Mouse (Mus musculus) midbrain, embryonic 16.5 days (tissue): ENCODE measurements around the gene Gstm7. TPM values are rescaled to one million over a fixed set of nuclear protein-coding genes. Genes with fewer than 3 reads are reported as not detected.

Source experiments
- ATAC-seq: fragments of 200-750 bp; cut with Nextera tagmentation; 2 replicates; pipeline ENCODE4 v1.8.0; 2017; ENCODE audit warnings: moderate TSS enrichment
- H3K27ac ChIP-seq: fragments of 300-500 bp; sonication (generic); 2 replicates; pipeline ENCODE4 v1.5.1; 2014; ENCODE audit warnings: mild to moderate bottlenecking, low read length, mixed read lengths
- H3K27me3 ChIP-seq: fragments of 300-500 bp; sonication (generic); 2 replicates; pipeline ENCODE4 v1.6.1; 2014; ENCODE audit warnings: low read depth, low read length, mixed read lengths; ENCODE audit not compliant: control insufficient read depth, insufficient read depth
- H3K36me3 ChIP-seq: fragments of 300-500 bp; sonication (generic); 2 replicates; pipeline ENCODE4 v1.6.1; 2014; ENCODE audit warnings: mild to moderate bottlenecking, low read length, moderate library complexity, mixed read lengths; ENCODE audit not compliant: control insufficient read depth, insufficient read depth
- H3K4me1 ChIP-seq: fragments of 300-500 bp; sonication (generic); 2 replicates; pipeline ENCODE4 v1.6.1; 2014; ENCODE audit warnings: mild to moderate bottlenecking, low read length, mixed read lengths; ENCODE audit not compliant: control insufficient read depth, insufficient read depth
- H3K4me2 ChIP-seq: fragments of 300-500 bp; sonication (generic); 2 replicates; pipeline ENCODE4 v1.6.1; 2014; ENCODE audit warnings: mild to moderate bottlenecking, low read length, mixed read lengths
- H3K4me3 ChIP-seq: fragments of 300-500 bp; sonication (generic); 2 replicates; pipeline ENCODE4 v1.5.1; 2014; ENCODE audit warnings: low read depth, mild to moderate bottlenecking, low read length, moderate library complexity, mixed read lengths
- H3K9ac ChIP-seq: fragments of 300-500 bp; sonication (generic); 2 replicates; pipeline ENCODE4 v1.6.1; 2014; ENCODE audit warnings: low read depth, low read length, mixed read lengths
- H3K9me3 ChIP-seq: fragments of 300-500 bp; sonication (generic); replicated peaks from 2 replicates; pipeline ENCODE4 v1.6.1; 2014; ENCODE audit warnings: mild to moderate bottlenecking, low read length, mixed read lengths; ENCODE audit not compliant: control insufficient read depth, poor library complexity, severe bottlenecking
- WGBS: fragments of 180-500 bp; shearing (Covaris S2); extraction: QIAGEN DNeasy Blood & Tissue Kit; methylation state at CpG from one replicate; pipeline ENCODE4 v1.1.7; 2014; 5-methylcytosine and 5-hydroxymethylcytosine counted together
- polyA plus RNA-seq: library from polyadenylated mRNA; unstranded; fragments of >200 nt; fragmentation: Nextera tagmentation; extraction: Ambion mirVana; gene quantifications from 2 replicates; pipeline ENCODE4 v1.2.1, GENCODE M21; 2015

The Gstm7 gene
- polyA plus RNA-seq, 1 experiment from 2014 or later: 44.7 TPM

DNA sequence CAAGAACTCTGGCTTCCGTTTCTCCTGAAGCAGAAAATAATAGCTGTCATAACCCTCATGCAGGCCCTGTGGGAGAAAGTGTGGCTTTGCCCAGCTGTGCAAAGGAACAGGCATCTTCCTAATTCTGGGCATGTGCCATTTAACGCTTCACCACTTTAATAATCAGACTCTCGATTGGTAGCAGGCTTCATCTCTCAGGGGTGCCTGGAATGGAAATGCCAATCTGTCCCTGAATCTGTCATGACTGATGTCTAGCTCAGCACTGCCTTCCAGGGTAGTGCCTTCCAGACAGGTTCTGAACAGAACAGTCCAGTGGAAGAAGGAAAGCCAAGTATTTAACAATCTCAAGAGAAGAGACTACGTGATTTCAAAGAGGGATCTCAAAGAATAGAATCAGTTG is 9.6 kb upstream of the Gstm7 start:
- WGBS: 61% methylated on average over 4 of the region's 4 CpGs
- ATAC-seq: no peak
- H3K4me1 ChIP-seq: peaks cover 16% of the 10 kb centered on the region; the same call in 1 of the 2 replicates
- H3K36me3 ChIP-seq: no peaks in the 10 kb centered on the region
- H3K4me2 ChIP-seq: no peak overlapping the region
- H3K27ac ChIP-seq: no peak overlapping the region
- H3K4me3 ChIP-seq: no peak overlapping the region
- no peak overlapping the region for H3K9ac ChIP-seq
- H3K9me3 ChIP-seq: no peaks in the 10 kb centered on the region
- no peaks in the 10 kb centered on the region for H3K27me3 ChIP-seq

DNA sequence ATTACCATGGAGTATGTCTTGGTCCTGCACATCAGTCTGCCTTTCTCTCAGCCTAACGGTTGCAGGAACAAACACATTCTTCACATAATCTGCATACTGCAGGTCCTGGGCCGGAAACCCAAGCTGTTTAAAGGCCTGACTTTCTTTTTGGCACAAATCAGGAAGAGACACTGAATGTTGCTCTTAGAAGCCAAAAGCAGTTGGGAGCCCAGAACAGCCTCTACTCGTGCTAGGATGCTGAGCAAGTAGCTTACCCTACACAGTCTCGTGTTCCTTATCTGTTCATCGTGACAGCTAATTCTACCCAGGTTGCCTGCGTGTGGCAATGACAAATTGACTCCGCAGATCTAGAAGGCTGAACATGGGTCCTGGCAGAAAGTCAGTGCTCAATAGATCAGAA is 8.9 kb upstream of the Gstm7 start:
- no peak overlapping the region for H3K4me3 ChIP-seq
- H3K9ac ChIP-seq: no peak overlapping the region
- H3K27ac ChIP-seq: peak overlapping the region; percentile 30; the same call in 1 of the 2 replicates
- H3K4me1 ChIP-seq: peaks cover 16% of the 10 kb centered on the region; the same call in 1 of the 2 replicates
- no peak for ATAC-seq
- no peaks in the 10 kb centered on the region for H3K36me3 ChIP-seq
- no peak overlapping the region for H3K4me2 ChIP-seq
- no peaks in the 10 kb centered on the region for H3K27me3 ChIP-seq
- 82% methylated on average over 7 of the region's 7 CpGs for WGBS
- H3K9me3 ChIP-seq: no peaks in the 10 kb centered on the region

DNA sequence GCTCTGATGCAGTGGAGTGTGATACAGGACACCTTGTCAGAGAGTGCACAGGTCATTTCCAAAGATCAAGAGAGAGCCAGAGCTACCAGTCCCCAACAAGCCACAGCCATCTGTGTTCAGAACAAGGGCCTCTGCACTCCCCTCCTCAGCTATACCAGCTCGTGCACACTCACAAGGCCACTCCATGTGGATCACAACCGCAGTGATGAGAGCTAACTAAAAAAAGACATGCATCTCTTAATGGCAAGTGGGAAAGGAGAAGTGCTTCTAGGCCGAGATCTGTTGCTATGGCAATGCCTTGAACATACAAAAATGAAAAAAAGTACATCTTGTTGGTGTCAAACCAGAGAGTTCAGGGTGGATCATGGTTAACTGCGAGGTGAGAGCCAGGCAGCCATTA is 8.2 kb upstream of the Gstm7 start:
- H3K4me1 ChIP-seq: peaks cover 16% of the 10 kb centered on the region; the same call in 1 of the 2 replicates
- H3K27me3 ChIP-seq: no peaks in the 10 kb centered on the region
- H3K9me3 ChIP-seq: no peaks in the 10 kb centered on the region
- H3K36me3 ChIP-seq: no peaks in the 10 kb centered on the region
- no peak overlapping the region for H3K9ac ChIP-seq
- no peak for ATAC-seq
- WGBS: 35% methylated on average over 4 of the region's 4 CpGs
- H3K4me2 ChIP-seq: no peak overlapping the region
- no peak overlapping the region for H3K4me3 ChIP-seq
- H3K27ac ChIP-seq: peak overlapping the region; percentile 59

DNA sequence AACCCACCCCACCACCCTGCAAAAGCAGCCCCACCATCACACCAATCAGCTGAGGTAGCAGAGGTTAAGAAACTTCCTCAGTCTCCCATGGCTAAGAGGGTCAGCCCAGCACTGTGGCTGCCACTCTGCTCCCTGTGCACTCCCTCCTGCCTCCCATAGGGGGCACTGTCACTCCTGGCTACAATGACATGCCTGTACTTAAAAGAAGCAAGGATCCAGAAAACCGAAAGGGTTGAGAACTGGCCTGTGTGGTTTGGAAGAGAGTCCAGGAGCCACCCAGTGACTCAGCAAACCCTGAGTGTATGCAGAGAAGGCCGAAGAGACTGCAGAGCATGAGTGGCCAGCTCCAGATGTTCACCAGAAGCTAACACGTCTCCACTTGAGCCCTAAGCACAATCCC is 7.8 kb upstream of the Gstm7 start:
- 54% methylated on average over 3 of the region's 3 CpGs for WGBS
- peak overlapping the region; percentile 59 for H3K27ac ChIP-seq
- ATAC-seq: no peak

DNA sequence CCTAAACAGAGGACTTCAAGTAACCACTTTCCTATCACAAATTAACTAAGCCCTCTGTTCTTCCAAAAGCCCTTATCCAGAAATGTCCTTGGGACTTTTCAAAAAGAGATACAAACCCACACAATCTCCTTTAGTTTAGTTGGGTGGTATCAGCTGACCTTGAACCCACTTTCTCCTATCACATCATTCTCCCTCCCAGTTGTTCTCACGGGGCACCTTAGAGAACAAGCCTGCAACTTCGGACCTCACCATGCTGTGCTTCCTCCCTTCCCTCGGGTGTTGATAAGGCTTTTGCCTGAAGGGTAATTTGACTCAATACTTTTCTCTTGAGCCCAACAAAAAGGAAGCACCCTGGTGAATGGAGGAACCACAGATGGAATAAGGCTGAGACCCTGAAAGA is 4.3 kb upstream of the Gstm7 start:
- no peak for ATAC-seq
- Histone ChIP-seq H3K4me3 (no peak overlapping the region), H3K27ac (no peak overlapping the region), H3K9me3 (no peaks in the 10 kb centered on the region), H3K4me2 (no peak overlapping the region), H3K36me3 (no peaks in the 10 kb centered on the region), H3K9ac (no peak overlapping the region), H3K4me1 (peaks cover 18% of the 10 kb centered on the region), H3K27me3 (no peaks in the 10 kb centered on the region)
- 70% methylated on average over 3 of the region's 3 CpGs for WGBS

More for the DNA sequence above, 7.8 kb upstream of the Gstm7 start:
- H3K4me1 ChIP-seq: peaks cover 16% of the 10 kb centered on the region; the same call in 1 of the 2 replicates
- no peak overlapping the region for H3K4me3 ChIP-seq
- H3K9ac ChIP-seq: no peak overlapping the region
- no peaks in the 10 kb centered on the region for H3K36me3 ChIP-seq
- H3K4me2 ChIP-seq: no peak overlapping the region
- no peaks in the 10 kb centered on the region for H3K9me3 ChIP-seq
- no peaks in the 10 kb centered on the region for H3K27me3 ChIP-seq

DNA sequence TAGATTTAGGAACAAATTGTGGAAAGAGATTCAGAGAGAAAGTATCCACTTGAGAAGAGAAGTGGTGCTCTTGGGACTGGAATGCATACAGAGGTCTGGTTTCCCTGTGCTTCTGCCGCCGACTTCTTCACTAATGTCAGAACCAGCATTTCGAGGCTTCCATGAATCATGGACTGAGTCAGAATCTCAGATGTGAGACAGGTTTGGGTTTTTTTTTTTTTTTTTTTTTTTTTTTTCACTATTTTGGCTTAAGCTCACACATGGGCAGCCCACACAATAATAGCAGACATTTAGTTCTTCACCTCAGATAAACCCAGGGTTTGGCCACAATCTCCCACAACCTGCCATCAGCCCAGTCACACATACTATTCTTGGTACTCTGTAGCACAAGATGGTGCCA is 3.7 kb upstream of the Gstm7 start:
- H3K4me1 ChIP-seq: peaks cover 16% of the 10 kb centered on the region
- H3K27ac ChIP-seq: no peak overlapping the region
- WGBS: 87% methylated on average over 3 of the region's 3 CpGs
- H3K4me2 ChIP-seq: no peak overlapping the region
- no peaks in the 10 kb centered on the region for H3K27me3 ChIP-seq
- ATAC-seq: no peak
- no peaks in the 10 kb centered on the region for H3K9me3 ChIP-seq
- H3K36me3 ChIP-seq: no peaks in the 10 kb centered on the region
- no peak overlapping the region for H3K4me3 ChIP-seq
- H3K9ac ChIP-seq: no peak overlapping the region

DNA sequence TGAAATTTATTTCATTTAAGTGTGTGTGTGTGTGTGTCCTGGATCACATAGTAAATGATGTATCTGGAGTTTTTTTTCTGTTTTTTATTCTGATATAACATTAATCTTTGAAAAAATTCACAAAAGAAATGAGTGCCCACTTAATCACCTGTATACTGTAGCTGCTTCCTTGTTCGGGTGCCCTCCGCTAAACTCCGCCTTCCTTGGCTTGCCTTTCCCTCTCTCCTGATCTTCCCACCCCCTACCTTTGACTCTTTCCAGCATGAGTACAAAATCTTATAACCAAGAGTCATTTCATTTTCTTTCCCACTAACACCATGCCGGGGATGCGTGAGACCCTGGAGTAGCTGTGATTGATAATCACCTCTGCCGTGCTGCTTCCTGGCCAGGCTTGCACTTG is 511 bp upstream of the Gstm7 start:
- Histone ChIP-seq H3K36me3 (no peaks in the 10 kb centered on the region), H3K27ac (peak overlapping the region; percentile 18; the same call in 1 of the 2 replicates), H3K4me3 (no peak overlapping the region), H3K9me3 (no peaks in the 10 kb centered on the region), H3K4me1 (peaks cover 12% of the 10 kb centered on the region), H3K27me3 (no peaks in the 10 kb centered on the region), H3K9ac (no peak overlapping the region), H3K4me2 (no peak overlapping the region)
- WGBS: 71% methylated on average over 6 of the region's 6 CpGs
- peak; percentile 8; the same call in 1 of the 2 replicates for ATAC-seq

DNA sequence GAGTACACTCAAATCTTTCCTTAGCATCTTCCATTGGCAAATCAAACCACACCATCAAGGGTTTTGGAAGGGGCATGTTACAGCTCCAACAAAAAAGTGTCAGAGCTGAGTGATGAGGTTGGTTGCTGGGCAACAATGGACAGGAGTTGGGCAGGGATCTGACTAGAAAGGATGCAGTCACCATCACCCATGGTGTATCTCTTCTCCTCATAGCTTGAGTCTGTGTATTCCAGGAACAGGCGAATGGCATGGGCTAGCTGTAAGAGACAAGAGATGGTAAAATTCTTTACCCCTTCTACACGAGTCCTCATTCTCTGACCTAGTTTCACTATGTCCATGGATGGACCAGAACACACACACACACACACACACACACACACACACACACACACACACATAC is 483 bp downstream of the Gstm7 start:
- H3K27ac ChIP-seq: peak overlapping the region; percentile 77
- WGBS: 46% methylated on average over 2 of the region's 2 CpGs
- H3K36me3 ChIP-seq: no peaks in the 10 kb centered on the region
- no peaks in the 10 kb centered on the region for H3K27me3 ChIP-seq
- ATAC-seq: no peak
- peaks cover 12% of the 10 kb centered on the region for H3K4me1 ChIP-seq
- H3K4me3 ChIP-seq: peak overlapping the region; percentile 22
- peak overlapping the region; percentile 49 for H3K4me2 ChIP-seq
- 0 out of 2 replicates have a peak overlapping the region, but pooled peaks have one; percentile 25 for H3K9ac ChIP-seq
- no peaks in the 10 kb centered on the region for H3K9me3 ChIP-seq

DNA sequence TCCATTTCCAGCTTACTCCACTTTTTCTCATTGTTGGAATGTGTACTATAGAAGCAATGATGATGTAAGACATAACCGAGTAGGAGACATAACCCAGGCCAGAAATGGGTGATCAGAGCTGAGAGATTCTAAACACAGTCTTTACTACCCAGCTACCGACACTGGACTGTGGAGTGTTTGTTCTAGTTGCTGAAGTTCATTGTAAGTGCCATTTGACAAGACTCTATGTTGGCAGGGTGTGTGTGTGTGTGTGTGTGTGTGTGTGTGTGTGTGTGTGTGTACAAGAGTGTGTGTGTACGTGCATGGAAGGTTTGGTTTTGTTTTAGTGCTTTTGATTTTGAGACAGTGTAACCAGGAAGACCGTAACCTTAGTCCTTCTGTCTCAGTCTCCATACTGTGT is 1.9 kb downstream of the Gstm7 start:
- ATAC-seq: no peak
- Histone ChIP-seq H3K9ac (no peak overlapping the region), H3K4me3 (no peak overlapping the region), H3K4me2 (no peak overlapping the region), H3K27ac (no peak overlapping the region), H3K27me3 (no peaks in the 10 kb centered on the region), H3K36me3 (no peaks in the 10 kb centered on the region), H3K4me1 (peaks cover 12% of the 10 kb centered on the region), H3K9me3 (no peaks in the 10 kb centered on the region)
- WGBS: 85% methylated on average over 4 of the region's 4 CpGs
